Mouse (Mus musculus) heart, embryonic 13.5 days (tissue): Measurements from ENCODE around the gene Tmem97. TPM values are rescaled to one million over a fixed set of nuclear protein-coding genes. Genes with fewer than 3 reads are reported as not detected.
"Not testable (repeated sequence)": the region's sequence is repeated elsewhere in the genome, so short reads cannot be mapped to it uniquely, and the experiment has no call there.

Source experiments
- ATAC-seq: fragments of 200-750 bp; cut with Nextera tagmentation; 2 replicates; pipeline ENCODE4 v1.8.0; 2017; ENCODE audit warnings: moderate TSS enrichment; ENCODE audit not compliant: insufficient number of reproducible peaks, low FRiP score, low TSS enrichment; ENCODE audit errors: extremely low read depth
- H3K27ac ChIP-seq: fragments of 300-500 bp; sonication (generic); replicated peaks from 2 replicates; pipeline ENCODE4 v1.5.1; 2015; ENCODE audit warnings: moderate library complexity, mild to moderate bottlenecking, inconsistent platforms
- H3K27me3 ChIP-seq: fragments of 300-500 bp; sonication (generic); replicated peaks from 2 replicates; pipeline ENCODE4 v1.6.1; 2015; ENCODE audit warnings: mild to moderate bottlenecking, inconsistent platforms
- H3K36me3 ChIP-seq: fragments of 300-500 bp; sonication (generic); 2 replicates; pipeline ENCODE4 v1.6.1; 2015; ENCODE audit warnings: mild to moderate bottlenecking, inconsistent platforms
- H3K4me1 ChIP-seq: fragments of 300-500 bp; sonication (generic); 2 replicates; pipeline ENCODE4 v1.6.1; 2015; ENCODE audit warnings: inconsistent platforms
- H3K4me2 ChIP-seq: fragments of 300-500 bp; sonication (generic); 2 replicates; pipeline ENCODE4 v1.6.1; 2015; ENCODE audit warnings: inconsistent platforms, mild to moderate bottlenecking, moderate library complexity
- H3K4me3 ChIP-seq: fragments of 300-500 bp; sonication (generic); 2 replicates; pipeline ENCODE4 v1.5.1; 2015; ENCODE audit warnings: moderate library complexity, mild to moderate bottlenecking, inconsistent platforms
- H3K9ac ChIP-seq: fragments of 300-500 bp; sonication (generic); 2 replicates; pipeline ENCODE4 v1.6.1; 2015; ENCODE audit warnings: inconsistent platforms, mild to moderate bottlenecking, moderate library complexity
- H3K9me3 ChIP-seq: fragments of 300-500 bp; sonication (generic); 2 replicates; pipeline ENCODE4 v1.6.1; 2016; ENCODE audit warnings: inconsistent platforms
- WGBS: fragments of 180-500 bp; shearing (Covaris S2); methylation state at CpG from one replicate; pipeline ENCODE4 v1.1.7; 2015; ENCODE audit warnings: mixed read lengths; 5-methylcytosine and 5-hydroxymethylcytosine counted together
- polyA plus RNA-seq: library from polyadenylated mRNA; unstranded; fragments of >200 nt; fragmentation: Nextera tagmentation; extraction: Ambion mirVana; gene quantifications from 2 replicates; pipeline ENCODE4 v1.2.1, GENCODE M21; 2015

Gene Tmem97
- polyA plus RNA-seq, 1 experiment from 2014 or later, result 58.3 TPM

DNA sequence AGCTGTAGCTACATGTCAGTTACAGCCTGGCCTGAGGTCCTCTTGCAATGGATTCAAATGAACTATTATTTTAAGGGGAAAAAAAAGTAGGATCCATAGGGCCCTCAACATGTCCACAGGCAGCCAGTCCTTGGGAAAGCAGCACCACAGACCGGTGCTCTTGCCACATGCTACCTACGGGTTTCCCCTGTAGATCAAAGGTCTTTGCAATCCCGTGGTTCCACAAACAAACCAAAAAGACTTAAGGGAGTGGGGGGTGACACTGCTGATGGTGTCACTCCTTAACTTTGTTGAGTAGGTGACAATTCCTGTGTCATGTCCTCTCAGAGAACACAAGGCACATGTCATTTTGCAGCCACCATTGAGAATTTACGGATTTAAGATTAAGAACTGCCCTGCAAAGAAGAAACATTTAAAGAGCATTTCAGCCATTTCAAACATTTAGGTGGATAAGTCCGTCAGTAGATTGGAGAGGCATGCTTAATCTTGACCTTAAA is 1.0 kb downstream of the Tmem97 start:
- WGBS, result 7% methylated on average over 5 of the region's 5 CpGs
- Histone ChIP-seq H3K27me3 (no peaks in the 10 kb centered on the region), H3K4me1 (peaks cover 22% of the 10 kb centered on the region), H3K36me3 (peaks cover 19% of the 10 kb centered on the region), H3K9ac (peak overlapping the region; percentile 88), H3K27ac (peak overlapping the region; percentile 82; the same call in 1 of the 2 replicates), H3K9me3 (peaks cover 8% of the 10 kb centered on the region; the same call in 1 of the 2 replicates), H3K4me3 (peak overlapping the region; percentile 78), H3K4me2 (peak overlapping the region; percentile 88)
- ATAC-seq, result no peak

DNA sequence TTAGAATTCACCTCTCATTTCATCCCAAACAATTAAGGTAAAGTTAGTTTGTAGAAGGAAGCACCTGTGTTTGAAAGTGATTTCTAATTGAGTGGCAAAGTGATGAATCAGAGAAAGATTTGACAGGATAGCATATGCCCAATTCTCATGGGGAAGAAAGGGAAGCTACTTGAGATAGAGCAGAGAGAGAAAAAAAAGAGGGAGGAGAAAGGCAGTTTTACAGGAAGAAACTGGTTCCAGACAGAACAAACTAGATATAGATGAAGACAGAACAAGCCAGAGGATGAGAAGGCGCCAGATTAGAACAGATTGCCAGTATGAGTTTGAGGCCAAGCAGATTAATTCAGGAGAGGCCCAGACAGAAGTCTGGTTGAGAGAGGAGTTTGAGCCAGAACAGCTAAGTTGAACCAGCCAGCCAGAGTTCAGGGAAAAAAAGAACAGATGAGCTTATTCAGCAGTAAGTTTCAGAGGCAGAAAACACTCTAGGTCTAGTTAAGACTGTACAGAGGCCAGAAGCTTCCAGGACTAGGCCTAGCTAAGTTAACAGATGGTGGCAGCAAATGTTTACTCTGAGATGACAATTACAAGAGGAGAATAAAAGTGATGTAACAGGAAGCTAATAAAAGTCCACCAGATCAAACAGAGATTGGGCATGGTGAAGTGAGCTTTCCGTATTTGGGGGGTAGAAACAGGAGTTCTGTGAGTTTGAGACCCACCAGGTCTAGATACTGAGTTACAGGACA is 2.7 kb downstream of the Tmem97 start:
- no peaks in the 10 kb centered on the region for H3K9me3 ChIP-seq
- no peak overlapping the region for H3K27ac ChIP-seq
- 85% methylated on average over 2 of the region's 2 CpGs for WGBS

DNA sequence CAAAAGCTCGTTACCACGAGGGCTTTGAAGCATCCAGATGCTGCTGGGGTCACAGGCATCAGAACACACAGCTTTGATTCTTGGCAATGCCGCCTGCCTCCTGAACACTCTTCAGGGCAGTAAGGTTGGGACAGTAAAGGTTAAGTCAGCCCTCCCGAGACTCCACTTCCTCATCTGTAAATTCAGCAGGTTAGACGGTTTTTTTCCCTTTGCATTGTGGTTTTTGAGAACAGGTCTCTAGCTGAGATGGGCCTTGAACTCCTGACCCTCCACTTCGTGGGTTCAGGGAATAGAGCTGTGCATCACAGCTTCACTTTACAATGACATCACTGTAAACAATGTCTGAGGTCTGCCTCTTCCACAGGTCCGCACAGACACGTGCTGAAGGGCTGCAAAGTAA is 5.4 kb downstream of the Tmem97 start:
- Histone ChIP-seq H3K9ac (no peak overlapping the region), H3K27me3 (no peaks in the 10 kb centered on the region), H3K27ac (no peak overlapping the region), H3K4me3 (no peak overlapping the region), H3K36me3 (peaks cover 63% of the 10 kb centered on the region), H3K9me3 (no peaks in the 10 kb centered on the region), H3K4me2 (no peak overlapping the region), H3K4me1 (peaks cover 19% of the 10 kb centered on the region)
- WGBS, result 68% methylated on average over 8 of the region's 8 CpGs
- ATAC-seq, result no peak; the same call in 1 of the 2 replicates

More for the DNA sequence above, 2.7 kb downstream of the Tmem97 start:
- Histone ChIP-seq H3K4me2 (no peak overlapping the region), H3K36me3 (peaks cover 36% of the 10 kb centered on the region), H3K4me1 (peaks cover 22% of the 10 kb centered on the region), H3K9ac (no peak overlapping the region), H3K27me3 (no peaks in the 10 kb centered on the region), H3K4me3 (no peak overlapping the region)
- no peak for ATAC-seq

DNA sequence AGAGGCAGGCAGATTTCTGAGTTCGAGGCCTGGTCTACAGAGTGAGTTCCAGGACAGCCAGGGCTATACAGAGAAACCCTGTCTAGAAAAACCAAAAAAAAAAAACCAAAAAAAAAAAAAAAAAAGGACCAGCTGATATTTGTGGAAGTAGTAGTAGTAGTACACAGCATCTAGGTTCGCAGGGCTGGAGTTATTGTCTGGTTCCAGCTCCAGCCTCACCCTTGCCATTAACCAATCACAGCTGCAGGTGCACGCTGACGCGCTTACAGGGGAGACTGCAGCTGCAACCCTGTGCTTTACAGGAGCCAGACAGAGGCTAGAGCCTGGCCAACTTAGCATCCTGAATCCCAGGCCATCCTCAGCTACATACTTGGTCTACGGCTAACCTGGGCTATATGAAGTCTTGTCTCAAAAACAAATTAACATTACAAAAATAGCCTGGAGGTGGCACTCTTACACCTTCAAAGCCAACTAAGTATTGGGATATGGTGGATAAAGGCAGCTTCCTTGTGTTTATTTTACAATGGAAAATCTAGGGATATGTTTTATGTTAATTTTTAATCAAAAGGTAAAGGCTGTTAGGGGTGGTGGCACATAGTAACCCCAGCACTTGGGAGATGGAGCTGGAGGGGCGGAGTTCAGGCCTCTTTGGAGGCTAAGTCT is 6.0 kb downstream of the Tmem97 start:
- peaks cover 15% of the 10 kb centered on the region for H3K4me1 ChIP-seq
- no peak overlapping the region for H3K4me2 ChIP-seq
- no peaks in the 10 kb centered on the region for H3K27me3 ChIP-seq
- WGBS, result 89% methylated on average over 7 of the region's 7 CpGs
- no peaks in the 10 kb centered on the region for H3K9me3 ChIP-seq
- no peak overlapping the region for H3K4me3 ChIP-seq
- no peak overlapping the region for H3K27ac ChIP-seq
- H3K9ac ChIP-seq, result no peak overlapping the region
- no peak for ATAC-seq
- peaks cover 69% of the 10 kb centered on the region for H3K36me3 ChIP-seq

DNA sequence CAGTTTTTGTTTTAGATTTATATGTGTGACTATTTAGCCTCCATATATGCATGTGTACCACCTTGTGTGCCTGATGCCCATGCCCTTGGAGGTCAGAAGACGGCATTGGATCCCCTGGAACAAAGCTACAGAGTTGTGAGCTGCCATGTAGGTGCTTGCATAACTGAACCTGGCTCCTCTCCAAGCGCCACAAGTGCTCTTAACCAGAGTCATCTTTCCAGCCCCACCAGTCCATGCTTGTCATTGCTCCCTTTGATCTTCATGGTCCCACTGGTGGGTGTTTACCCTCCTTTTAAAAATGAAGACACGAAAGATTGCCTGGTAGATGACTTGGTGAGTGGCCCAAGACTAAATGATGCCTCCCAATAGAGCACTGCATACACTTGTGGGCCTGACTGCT is 10.2 kb downstream of the Tmem97 start:
- Histone ChIP-seq H3K4me2 (no peak overlapping the region), H3K9ac (no peak overlapping the region), H3K4me3 (no peak overlapping the region), H3K27me3 (no peaks in the 10 kb centered on the region), H3K27ac (no peak overlapping the region), H3K36me3 (peaks cover 69% of the 10 kb centered on the region), H3K4me1 (peaks cover 21% of the 10 kb centered on the region), H3K9me3 (no peaks in the 10 kb centered on the region)
- 84% methylated on average over 3 of the region's 3 CpGs for WGBS
- no peak for ATAC-seq

DNA sequence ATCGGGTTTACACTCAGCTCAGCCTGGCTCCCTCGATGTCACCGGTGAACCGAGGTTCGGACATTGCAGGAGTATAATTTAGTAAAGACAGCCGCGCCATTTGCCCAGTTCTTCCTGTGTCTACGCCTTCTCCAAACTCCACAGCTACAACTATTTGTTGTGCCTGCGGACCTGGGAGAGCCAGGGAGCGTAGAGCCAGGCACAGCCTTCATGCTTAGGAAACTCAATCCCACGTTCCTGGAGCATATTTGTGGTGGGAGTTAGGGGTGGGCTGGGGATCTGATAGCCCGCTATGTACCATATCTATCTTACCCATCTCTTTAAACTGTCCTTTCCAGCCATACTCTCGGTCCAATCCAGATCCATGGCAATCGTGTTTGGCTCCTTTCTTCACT is 13.9 kb downstream of the Tmem97 start:
- H3K27ac ChIP-seq, result peak overlapping the region; percentile 98
- peak overlapping the region; percentile 86 for H3K4me3 ChIP-seq
- WGBS, result 2% methylated on average over 14 of the region's 14 CpGs
- H3K27me3 ChIP-seq, result no peaks in the 10 kb centered on the region
- H3K4me1 ChIP-seq, result peaks cover 34% of the 10 kb centered on the region
- H3K36me3 ChIP-seq, result peaks cover 49% of the 10 kb centered on the region
- H3K4me2 ChIP-seq, result peak overlapping the region; percentile 94
- H3K9me3 ChIP-seq, result no peaks in the 10 kb centered on the region
- H3K9ac ChIP-seq, result peak overlapping the region; percentile 95
- ATAC-seq, result no peak

DNA sequence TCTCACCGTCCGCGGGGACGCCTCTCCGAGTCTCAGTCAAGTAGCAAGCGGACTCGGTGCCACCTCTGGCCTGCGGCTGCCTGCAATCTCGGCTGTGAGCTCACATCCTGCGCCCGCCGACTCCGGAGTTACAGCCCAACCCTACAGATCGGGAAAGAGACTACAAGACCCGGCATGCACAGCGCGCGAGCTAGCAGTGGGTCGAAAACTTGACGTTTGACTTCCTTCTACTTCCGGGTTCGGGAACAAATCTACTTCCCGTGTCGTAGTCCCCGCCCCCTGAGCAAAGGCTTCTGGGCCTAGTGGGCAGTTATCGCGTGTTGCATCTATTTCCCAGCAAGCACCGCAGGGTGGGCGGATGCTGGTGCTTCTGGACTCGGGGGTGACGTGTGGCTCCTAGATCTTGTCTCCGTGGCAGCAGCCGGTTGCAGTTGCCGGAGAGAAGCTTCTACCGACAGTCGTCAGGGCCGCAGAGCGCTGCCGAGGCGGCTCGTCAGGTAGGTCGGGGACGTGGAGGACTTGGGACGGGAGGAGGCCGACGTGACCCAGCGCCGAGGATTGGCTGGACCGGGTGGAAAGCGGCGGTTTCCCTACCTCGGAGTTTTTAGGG is 14.4 kb downstream of the Tmem97 start, which contains the start of the genes Tnfaip1 and Ift20:
Gene Tnfaip1 (minus strand): TSS at position 253 of the 610 bp plus-strand sequence.
Gene Ift20 (plus strand): TSS at position 282 of the 610 bp plus-strand sequence.
- Histone ChIP-seq H3K9ac (peak within 1 kb of the TSS; percentile 95), H3K9me3 (no peaks in the 10 kb centered on the region)
- under 1% methylated on average over 52 of the region's 52 CpGs for WGBS

DNA sequence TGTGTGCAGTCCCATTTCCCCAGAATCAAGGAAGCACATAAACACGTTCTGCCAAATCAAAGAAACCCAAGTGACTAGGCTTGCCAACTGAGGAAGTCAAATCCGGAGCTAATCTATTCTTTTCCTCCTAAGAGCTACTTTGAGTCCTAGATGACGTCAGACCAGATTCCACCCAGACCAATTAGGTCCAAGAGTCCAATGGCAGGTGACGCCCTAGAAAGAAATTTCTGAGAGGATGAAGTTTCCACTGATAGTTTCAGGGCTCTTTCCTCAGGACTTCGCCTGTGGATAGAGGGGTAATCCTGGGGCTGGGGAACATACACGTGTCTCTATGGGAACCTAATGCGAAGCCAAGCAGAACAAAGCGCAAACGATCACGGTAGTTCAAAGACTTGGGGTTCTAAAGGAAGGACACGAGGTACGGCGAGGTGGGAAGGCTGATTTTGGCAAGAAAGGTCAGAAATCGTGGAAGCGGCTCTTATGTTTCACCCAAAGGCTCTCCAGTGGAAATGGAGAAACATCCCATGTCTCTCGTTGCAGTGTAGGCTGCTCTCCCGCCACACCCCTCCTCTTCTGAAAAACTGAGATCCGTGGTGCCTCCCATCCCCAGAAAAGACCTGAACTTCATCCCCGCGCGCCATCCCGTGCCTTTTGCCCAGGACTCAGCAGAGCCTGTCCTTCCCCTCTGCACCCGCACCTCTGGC is 15.0 kb downstream of the Tmem97 start:
- H3K27me3 ChIP-seq, result no peaks in the 10 kb centered on the region

More for the DNA sequence above, 14.4 kb downstream of the Tmem97 start, which contains the start of the genes Tnfaip1 and Ift20:
- peak within 1 kb of the TSS; percentile 98 for H3K27ac ChIP-seq
- peak; percentile 96 for ATAC-seq
- H3K27me3 ChIP-seq, result no peaks in the 10 kb centered on the region
- peaks cover 46% of the 10 kb centered on the region for H3K36me3 ChIP-seq
- peaks cover 37% of the 10 kb centered on the region for H3K4me1 ChIP-seq
- H3K4me2 ChIP-seq, result peak within 1 kb of the TSS; percentile 94
- peak within 1 kb of the TSS; percentile 86 for H3K4me3 ChIP-seq

DNA sequence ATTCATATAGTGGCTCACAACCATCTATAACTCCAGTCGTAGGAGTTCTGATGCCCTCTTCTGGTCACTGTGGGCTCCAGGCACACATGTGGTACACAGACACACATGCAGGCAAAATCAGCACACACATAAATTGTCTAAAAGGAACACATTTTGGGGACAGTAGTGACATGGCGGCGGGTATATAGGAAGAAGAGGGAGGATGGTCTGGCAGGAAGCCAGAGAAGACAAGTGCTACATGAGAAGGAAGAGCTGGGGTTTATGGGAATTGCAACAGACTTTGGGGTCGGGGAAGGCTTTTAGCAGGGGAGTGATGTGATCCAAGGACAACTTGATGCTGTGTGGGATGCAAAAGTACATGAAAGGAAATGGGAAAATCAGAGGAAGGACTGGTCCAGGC is 16.1 kb downstream of the Tmem97 start:
- H3K9ac ChIP-seq, result peak overlapping the region; percentile 93
- WGBS, result 70% methylated on average over 4 of the region's 4 CpGs
- peak overlapping the region; percentile 98 for H3K27ac ChIP-seq

More for the DNA sequence above, 15.0 kb downstream of the Tmem97 start:
- WGBS, result under 1% methylated on average over 23 of the region's 23 CpGs
- Histone ChIP-seq H3K4me1 (peaks cover 44% of the 10 kb centered on the region), H3K4me2 (peak overlapping the region; percentile 85), H3K9ac (peak overlapping the region; percentile 93), H3K27ac (peak overlapping the region; percentile 98), H3K4me3 (peak overlapping the region; percentile 86), H3K36me3 (peaks cover 43% of the 10 kb centered on the region), H3K9me3 (no peaks in the 10 kb centered on the region)
- ATAC-seq, result no peak

DNA sequence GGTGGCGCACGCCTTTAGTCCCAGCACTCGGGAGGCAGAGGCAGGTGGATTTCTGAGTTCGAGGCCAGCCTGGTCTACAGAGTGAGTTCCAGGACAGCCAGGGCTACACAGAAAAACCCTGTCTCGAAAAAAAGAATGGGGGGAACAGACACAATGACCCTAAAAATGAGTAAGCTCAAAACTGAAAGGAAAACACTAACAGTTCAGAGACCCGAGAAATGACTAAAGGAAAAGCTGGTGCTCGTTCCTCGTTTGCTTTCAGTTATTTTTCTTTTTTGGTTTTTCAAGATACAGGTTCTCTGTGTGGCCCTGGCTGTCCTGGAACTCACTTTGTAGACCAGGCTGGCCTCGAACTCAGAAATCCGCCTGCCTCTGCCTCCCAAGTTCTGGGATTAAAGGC is 19.1 kb downstream of the Tmem97 start:
- not testable (repeated sequence) for H3K9ac ChIP-seq, H3K27me3 ChIP-seq, ATAC-seq, H3K4me2 ChIP-seq, H3K9me3 ChIP-seq, H3K4me3 ChIP-seq
- Histone ChIP-seq H3K4me1 (peaks cover 29% of the 10 kb centered on the region), H3K27ac (peak overlapping the region; percentile 83), H3K36me3 (peaks cover 61% of the 10 kb centered on the region)
- WGBS, result 79% methylated on average over 10 of the region's 10 CpGs

More for the DNA sequence above, 16.1 kb downstream of the Tmem97 start:
- Histone ChIP-seq H3K4me2 (peak overlapping the region; percentile 85), H3K9me3 (no peaks in the 10 kb centered on the region), H3K4me1 (peaks cover 50% of the 10 kb centered on the region), H3K4me3 (peak overlapping the region; percentile 86), H3K27me3 (no peaks in the 10 kb centered on the region), H3K36me3 (peaks cover 43% of the 10 kb centered on the region)
- ATAC-seq, result no peak
